Mouse (Mus musculus) intestine, embryonic 16.5 days (tissue): ENCODE measurements around the gene Tmem240. TPM values are rescaled to one million over a fixed set of nuclear protein-coding genes. Genes with fewer than 3 reads are reported as not detected.
A peak's percentile ranks its signal among the peaks of the same experiment; 100 is the strongest.

ENCODE experiments used
- ATAC-seq: fragments of 200-750 bp; cut with Nextera tagmentation; 2 replicates; pipeline ENCODE4 v1.8.0; 2017; ENCODE audit warnings: moderate TSS enrichment, moderate library complexity
- H3K27ac ChIP-seq: fragments of 300-500 bp; sonication (generic); 2 replicates; pipeline ENCODE4 v1.5.1; 2014; ENCODE audit warnings: mild to moderate bottlenecking, low read length
- H3K27me3 ChIP-seq: fragments of 300-500 bp; sonication (generic); replicated peaks from 2 replicates; pipeline ENCODE4 v1.6.1; 2014; ENCODE audit warnings: low read length, control low read depth, mixed read lengths; ENCODE audit not compliant: control insufficient read depth, insufficient read depth
- H3K36me3 ChIP-seq: fragments of 300-500 bp; sonication (generic); 2 replicates; pipeline ENCODE4 v1.6.1; 2014; ENCODE audit warnings: low read length, control low read depth; ENCODE audit not compliant: control insufficient read depth, insufficient read depth
- H3K4me1 ChIP-seq: fragments of 300-500 bp; sonication (generic); 2 replicates; pipeline ENCODE4 v1.6.1; 2014; ENCODE audit warnings: low read length, control low read depth, mixed read lengths; ENCODE audit not compliant: control insufficient read depth, insufficient read depth
- H3K4me2 ChIP-seq: fragments of 300-500 bp; sonication (generic); 2 replicates; pipeline ENCODE4 v1.6.1; 2014; ENCODE audit warnings: low read depth, low read length, control low read depth
- H3K4me3 ChIP-seq: fragments of 300-500 bp; sonication (generic); 2 replicates; pipeline ENCODE4 v1.5.1; 2014; ENCODE audit warnings: mild to moderate bottlenecking, low read length
- H3K9ac ChIP-seq: fragments of 300-500 bp; sonication (generic); 2 replicates; pipeline ENCODE4 v1.6.1; 2014; ENCODE audit warnings: low read depth, low read length
- H3K9me3 ChIP-seq: fragments of 300-500 bp; sonication (generic); 2 replicates; pipeline ENCODE4 v1.6.1; 2016; ENCODE audit warnings: low read length, control low read depth; ENCODE audit not compliant: control insufficient read depth
- WGBS: fragments of 180-500 bp; shearing (Covaris S2); extraction: QIAGEN DNeasy Blood & Tissue Kit; methylation state at CpG from one replicate; pipeline ENCODE4 v1.1.7; 2014; 5-methylcytosine and 5-hydroxymethylcytosine counted together
- polyA plus RNA-seq: library from polyadenylated mRNA; unstranded; fragments of >200 nt; fragmentation: Nextera tagmentation; extraction: Ambion mirVana; gene quantifications from 2 replicates; pipeline ENCODE4 v1.2.1, GENCODE M21; 2015

Tmem240 gene
- polyA plus RNA-seq, 1 experiment from 2014 or later: 0.23 TPM

- whole genome bisulfite sequencing: 38% methylated on average over 9 of the region's 9 CpGs
- Histone ChIP-seq H3K9me3 (no peaks in the 10 kb centered on the region), H3K27me3 (peaks cover 3% of the 10 kb centered on the region; the same call in 1 of the 2 replicates), H3K27ac (peak overlapping the region; percentile 85), H3K4me3 (peak overlapping the region; percentile 52), H3K36me3 (no peaks in the 10 kb centered on the region), H3K9ac (0 out of 2 replicates have a peak overlapping the region, but pooled peaks have one; percentile 38), H3K4me1 (peaks cover 53% of the 10 kb centered on the region), H3K4me2 (peak overlapping the region; percentile 91)
- peak; percentile 9; the same call in 1 of the 2 replicates for ATAC-seq
Observed at GRCm38 (mm10) chr4:155774971-155775740, 40.6 kb downstream of the Tmem240 start.

- WGBS: 67% methylated on average over 3 of the region's 3 CpGs
- Histone ChIP-seq H3K9me3 (no peaks in the 10 kb centered on the region), H3K36me3 (no peaks in the 10 kb centered on the region), H3K9ac (no peak overlapping the region), H3K27ac (peak overlapping the region; percentile 85), H3K4me1 (peaks cover 49% of the 10 kb centered on the region), H3K4me3 (no peak overlapping the region), H3K4me2 (no peak overlapping the region), H3K27me3 (peaks cover 3% of the 10 kb centered on the region; the same call in 1 of the 2 replicates)
- ATAC-seq: no peak
Observed at GRCm38 (mm10) chr4:155775855-155776254, 41.3 kb downstream of the Tmem240 start.

- peaks cover 3% of the 10 kb centered on the region; the same call in 1 of the 2 replicates for H3K27me3 ChIP-seq
- no peak for ATAC-seq
- H3K9ac ChIP-seq: no peak overlapping the region
- no peak overlapping the region for H3K4me2 ChIP-seq
- no peaks in the 10 kb centered on the region for H3K9me3 ChIP-seq
- peaks cover 46% of the 10 kb centered on the region for H3K4me1 ChIP-seq
- H3K27ac ChIP-seq: peak overlapping the region; percentile 28; the same call in 1 of the 2 replicates
- H3K36me3 ChIP-seq: no peaks in the 10 kb centered on the region
- H3K4me3 ChIP-seq: no peak overlapping the region
- 50% methylated on average over 2 of the region's 2 CpGs for WGBS
Observed at GRCm38 (mm10) chr4:155776704-155777335, 42.2 kb downstream of the Tmem240 start.

GRCm38 (mm10) chr4:155777816-155778215 is 43.2 kb downstream of the Tmem240 start:
- Histone ChIP-seq H3K4me3 (no peak overlapping the region), H3K36me3 (no peaks in the 10 kb centered on the region), H3K27ac (no peak overlapping the region; the same call in 1 of the 2 replicates), H3K9me3 (no peaks in the 10 kb centered on the region), H3K27me3 (peaks cover 3% of the 10 kb centered on the region; the same call in 1 of the 2 replicates), H3K4me1 (peaks cover 38% of the 10 kb centered on the region), H3K9ac (no peak overlapping the region), H3K4me2 (no peak overlapping the region)
- no peak for ATAC-seq
- WGBS: 77% methylated on average over 2 of the region's 2 CpGs

- Histone ChIP-seq H3K4me2 (no peak overlapping the region), H3K4me3 (no peak overlapping the region), H3K9me3 (no peaks in the 10 kb centered on the region), H3K27ac (no peak overlapping the region), H3K27me3 (no peaks in the 10 kb centered on the region), H3K4me1 (peaks cover 26% of the 10 kb centered on the region), H3K9ac (no peak overlapping the region), H3K36me3 (no peaks in the 10 kb centered on the region)
- WGBS: 84% methylated on average over 4 of the region's 4 CpGs
- no peak for ATAC-seq
Observed at GRCm38 (mm10) chr4:155779498-155779897, 44.9 kb downstream of the Tmem240 start.

DNA sequence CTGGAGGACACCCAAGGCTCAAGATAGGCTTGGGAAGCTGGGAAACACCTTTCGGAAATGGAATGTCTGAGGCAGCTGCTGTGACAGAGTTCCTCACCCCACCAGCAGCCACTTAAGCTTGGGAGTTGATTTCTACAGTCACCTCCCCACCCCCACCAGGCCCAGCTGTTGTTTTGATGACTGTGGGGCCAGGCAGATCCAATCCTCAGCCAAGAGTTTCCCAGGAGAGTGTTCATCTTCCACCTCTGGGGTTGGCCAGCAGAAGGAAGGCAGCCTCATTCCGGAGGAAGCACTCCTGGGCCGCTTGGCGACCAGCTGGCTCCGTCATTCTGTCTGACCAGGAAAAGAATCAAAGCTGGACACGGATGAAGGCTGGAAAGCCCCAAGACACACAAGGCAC is 46.3 kb downstream of the Tmem240 start:
- H3K4me2 ChIP-seq: no peak overlapping the region
- no peaks in the 10 kb centered on the region for H3K27me3 ChIP-seq
- no peaks in the 10 kb centered on the region for H3K9me3 ChIP-seq
- no peaks in the 10 kb centered on the region for H3K36me3 ChIP-seq
- peaks cover 27% of the 10 kb centered on the region for H3K4me1 ChIP-seq
- no peak overlapping the region for H3K4me3 ChIP-seq
- no peak overlapping the region for H3K9ac ChIP-seq
- peak overlapping the region; percentile 23; the same call in 1 of the 2 replicates for H3K27ac ChIP-seq
- 33% methylated on average over 6 of the region's 6 CpGs for WGBS
- no peak for ATAC-seq

DNA sequence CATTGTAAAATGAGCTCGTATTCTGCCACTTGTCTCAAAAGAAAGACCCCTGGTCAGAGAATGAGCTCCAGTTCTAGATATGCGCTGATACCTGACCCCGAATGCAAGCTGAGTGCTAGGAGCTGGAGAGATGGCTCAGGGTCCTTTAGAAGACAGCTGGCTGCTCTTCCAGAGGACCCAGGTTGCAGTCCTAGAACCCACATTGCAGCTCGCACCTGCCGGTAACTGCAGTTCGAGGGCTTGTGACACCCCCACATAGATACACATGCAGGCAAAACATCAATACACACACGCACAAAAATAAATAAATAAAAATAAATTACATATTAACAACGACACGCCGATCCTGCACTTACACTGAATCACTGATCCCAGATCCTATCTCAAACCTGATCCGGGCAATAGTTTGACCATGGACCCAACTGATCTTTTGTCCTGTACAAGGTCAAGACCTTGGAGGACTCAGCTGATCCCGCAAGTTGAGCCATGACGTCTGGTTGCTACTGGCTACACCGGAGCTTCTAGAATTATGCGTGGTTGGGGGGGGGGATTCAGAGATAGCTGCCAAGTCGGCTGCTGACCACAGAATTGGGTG is 49.0 kb downstream of the Tmem240 start:
- Histone ChIP-seq H3K4me3 (peak overlapping the region; percentile 76), H3K4me1 (peaks cover 16% of the 10 kb centered on the region), H3K9ac (peak overlapping the region; percentile 91), H3K27me3 (no peaks in the 10 kb centered on the region), H3K4me2 (peak overlapping the region; percentile 73), H3K9me3 (no peaks in the 10 kb centered on the region), H3K27ac (peak overlapping the region; percentile 97), H3K36me3 (no peaks in the 10 kb centered on the region)
- ATAC-seq: peak; percentile 5; the same call in 1 of the 2 replicates
- 30% methylated on average over 16 of the region's 16 CpGs for WGBS

GRCm38 (mm10) chr4:155784081-155784701 is 49.6 kb downstream of the Tmem240 start:
- H3K4me1 ChIP-seq: peaks cover 16% of the 10 kb centered on the region
- no peaks in the 10 kb centered on the region for H3K9me3 ChIP-seq
- WGBS: under 1% methylated on average over 52 of the region's 52 CpGs
- peak overlapping the region; percentile 91 for H3K9ac ChIP-seq
- H3K4me2 ChIP-seq: peak overlapping the region; percentile 73
- ATAC-seq: peak; percentile 94
- no peaks in the 10 kb centered on the region for H3K27me3 ChIP-seq
- no peaks in the 10 kb centered on the region for H3K36me3 ChIP-seq
- H3K27ac ChIP-seq: peak overlapping the region; percentile 97
- H3K4me3 ChIP-seq: peak overlapping the region; percentile 76

GRCm38 (mm10) chr4:155785246-155785645 is 50.6 kb downstream of the Tmem240 start:
- WGBS: 83% methylated on average over 10 of the region's 10 CpGs
- no peaks in the 10 kb centered on the region for H3K27me3 ChIP-seq

More at GRCm38 (mm10) chr4:155785246-155785645, 50.6 kb downstream of the Tmem240 start:
- peaks cover 16% of the 10 kb centered on the region for H3K4me1 ChIP-seq
- no peak overlapping the region for H3K4me2 ChIP-seq
- ATAC-seq: no peak
- H3K36me3 ChIP-seq: no peaks in the 10 kb centered on the region
- no peak overlapping the region for H3K4me3 ChIP-seq
- H3K27ac ChIP-seq: peak overlapping the region; percentile 23; the same call in 1 of the 2 replicates
- H3K9me3 ChIP-seq: no peaks in the 10 kb centered on the region
- H3K9ac ChIP-seq: 0 out of 2 replicates have a peak overlapping the region, but pooled peaks have one; percentile 24
